Mouse (Mus musculus) kidney, postnatal 14 days (tissue): ENCODE measurements at regions not wholly inside any gene's neighbourhood (a gene's known extent, or its start where the extent isn't known, plus 50 kb on each side); places are given as distances from the start of the nearest gene placed in this dataset.

Experiments used
- DNase-seq: peaks from one replicate; pipeline ENCODE4 v3.0.0; 2022; ENCODE audit warnings: mixed read lengths

- no peak for DNase-seq
Measured at GRCm38 (mm10) chr2:75064406-75065115, 239.0 kb downstream of the Mtx2 start.

DNA sequence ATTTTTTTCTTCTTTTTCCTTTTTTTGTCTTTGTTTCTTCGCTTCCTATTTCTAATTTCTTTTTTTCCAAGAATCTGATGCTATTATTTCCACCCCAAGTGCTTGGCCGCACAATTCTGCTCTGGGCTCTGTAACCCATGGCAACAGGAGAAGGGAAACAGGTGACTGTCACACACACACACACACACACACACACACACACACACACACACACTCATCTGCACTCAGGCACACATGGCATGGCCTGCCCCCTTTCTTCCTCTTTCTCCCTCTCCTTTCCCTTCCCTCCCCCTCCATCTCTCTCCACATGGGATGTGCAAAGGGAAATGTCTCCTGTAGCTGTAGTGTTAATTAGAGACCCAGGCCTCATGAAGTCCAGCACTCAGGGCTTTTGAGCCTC, 239.7 kb downstream of the Mtx2 start:
- no peak for DNase-seq

GRCm38 (mm10) chr2:75069321-75069720, 243.7 kb downstream of the Mtx2 start:
- no peak for DNase-seq

GRCm38 (mm10) chr2:75072021-75072420, 246.4 kb downstream of the Mtx2 start:
- DNase-seq, result no peak

GRCm38 (mm10) chr2:75072471-75072870, 246.9 kb downstream of the Mtx2 start:
- no peak for DNase-seq

DNA sequence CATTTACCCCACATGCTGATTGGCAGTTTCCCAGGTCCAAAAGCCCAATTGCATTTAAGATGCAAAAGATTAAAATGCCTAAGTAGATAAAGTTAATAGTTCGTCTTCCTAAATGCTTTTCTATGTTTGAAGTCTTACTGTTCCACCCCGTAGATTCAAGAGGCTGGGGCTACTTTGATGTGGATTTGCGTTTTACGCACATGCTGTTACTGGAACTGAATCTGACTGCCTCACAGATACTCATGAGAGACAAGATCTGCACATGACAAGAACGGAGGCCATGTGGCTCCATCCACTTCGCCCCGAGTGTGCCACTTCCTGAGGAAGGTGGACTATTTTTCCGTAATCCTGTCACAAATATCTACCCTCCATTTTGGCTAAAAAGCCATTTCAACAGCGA, 247.6 kb downstream of the Mtx2 start:
- DNase-seq, result no peak

DNA sequence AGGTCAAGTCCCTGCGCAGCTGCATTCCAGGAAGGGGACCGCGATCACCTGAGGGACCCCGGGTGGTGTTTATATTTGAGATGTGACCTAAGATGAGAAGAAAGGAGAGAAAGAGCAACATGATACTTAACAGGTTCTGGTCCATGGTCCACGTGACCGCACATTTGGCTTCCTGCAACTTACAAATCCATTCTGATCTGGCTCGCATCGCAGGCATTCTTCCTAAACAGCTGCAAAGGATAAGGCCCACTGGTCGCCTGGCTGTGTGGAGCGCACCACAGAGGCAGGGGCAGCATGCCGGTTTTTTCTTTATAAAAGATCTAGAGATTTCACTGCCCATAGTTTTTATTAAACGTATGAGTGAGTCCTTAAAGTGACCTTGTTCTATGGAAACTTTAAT, 261.6 kb downstream of the Mtx2 start:
- DNase-seq, result no peak

GRCm38 (mm10) chr2:75089186-75089585, 263.6 kb downstream of the Mtx2 start:
- DNase-seq, result no peak

DNA sequence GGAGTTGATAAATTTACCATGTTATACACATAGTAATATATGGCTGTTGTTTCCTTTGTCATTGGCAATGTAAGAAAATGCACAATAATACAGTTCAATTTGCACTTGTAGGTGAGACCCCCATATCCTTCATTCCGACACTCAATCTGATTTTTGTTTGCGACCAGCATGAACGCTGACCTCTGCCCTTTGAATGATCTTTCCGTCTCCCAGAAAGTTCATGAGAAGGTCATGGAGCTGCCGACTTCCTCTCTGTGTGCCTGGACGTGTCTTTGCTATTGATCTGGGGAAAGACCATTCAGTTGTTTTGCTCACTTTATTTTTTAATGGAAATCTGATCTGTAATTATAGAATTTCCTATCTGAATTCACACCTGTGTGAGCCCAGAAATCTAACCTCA, 264.0 kb downstream of the Mtx2 start:
- no peak for DNase-seq

DNA sequence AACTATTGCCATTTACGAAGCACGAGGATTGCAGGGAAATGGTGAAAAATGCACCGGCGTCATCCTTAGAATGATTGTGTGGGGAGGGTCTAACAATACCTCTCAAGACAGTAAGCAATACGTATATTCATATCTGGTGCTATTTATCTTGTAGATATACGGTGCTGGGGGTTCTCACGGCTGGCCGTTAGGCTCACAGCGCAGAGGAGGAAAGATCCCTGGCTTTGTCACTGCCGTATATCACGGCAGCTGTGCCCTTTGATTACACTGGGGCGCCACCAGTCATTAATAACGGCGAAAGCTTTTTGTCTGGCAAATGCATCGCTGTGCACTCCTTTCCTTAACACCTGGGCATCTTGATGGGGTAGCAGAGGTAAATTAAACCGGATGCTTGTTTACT, 264.8 kb downstream of the Mtx2 start:
- no peak for DNase-seq

DNA sequence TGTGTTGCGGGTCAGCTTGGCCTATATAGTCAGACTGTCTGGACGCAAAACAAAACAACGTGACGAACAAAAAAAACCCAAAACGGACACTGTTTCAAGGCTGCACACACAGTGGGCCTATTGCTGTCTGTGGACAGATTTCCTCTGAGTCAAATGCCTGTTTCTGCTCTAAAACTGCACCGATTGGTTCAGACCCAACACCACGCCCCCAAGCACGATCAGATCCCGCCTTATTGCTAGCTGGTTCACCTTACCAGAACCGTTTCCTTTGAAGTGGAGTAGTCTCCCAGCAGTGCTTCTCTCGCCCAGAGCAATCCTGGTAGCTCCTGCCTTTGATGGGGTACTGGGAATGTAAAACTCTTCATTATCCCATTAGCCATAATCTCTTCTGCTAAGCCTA, 275.9 kb downstream of the Mtx2 start:
- DNase-seq, result peak; percentile 53

DNA sequence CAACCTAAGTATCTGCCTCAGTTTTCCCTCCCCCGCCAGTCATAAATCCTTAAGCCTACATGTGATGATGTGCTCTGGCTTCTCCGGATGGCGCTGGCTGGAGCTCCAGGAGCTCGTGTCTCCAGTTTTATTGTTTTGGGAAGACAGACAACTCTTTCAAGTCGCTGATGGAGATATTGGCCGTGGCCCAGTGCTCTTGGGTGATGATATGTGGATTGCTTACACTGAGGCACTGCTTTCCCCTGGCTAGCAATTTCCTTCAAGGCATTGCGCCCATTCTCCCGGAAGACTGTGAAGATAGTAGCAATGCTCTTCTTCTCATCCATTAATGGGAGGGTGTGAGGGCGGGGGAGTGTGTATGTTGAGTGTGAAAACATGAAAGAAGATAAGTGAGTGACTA, 287.1 kb downstream of the Mtx2 start:
- DNase-seq, result peak; percentile 42

- DNase-seq, result no peak
Measured at GRCm38 (mm10) chr2:75114375-75114774, 288.8 kb downstream of the Mtx2 start.

- DNase-seq, result peak; percentile 27
Measured at GRCm38 (mm10) chr2:75118348-75118926, 292.8 kb downstream of the Mtx2 start.

GRCm38 (mm10) chr2:75119599-75119998, 294.0 kb downstream of the Mtx2 start:
- DNase-seq, result no peak

- DNase-seq, result peak; percentile 42
Measured at GRCm38 (mm10) chr2:75133298-75134080, 307.9 kb downstream of the Mtx2 start.

GRCm38 (mm10) chr2:75136618-75137017, 311.0 kb downstream of the Mtx2 start:
- no peak for DNase-seq

GRCm38 (mm10) chr2:75137133-75137982, 311.8 kb downstream of the Mtx2 start:
- peak; percentile 61 for DNase-seq

- DNase-seq, result peak; percentile 86
Measured at GRCm38 (mm10) chr2:75137983-75138745, 312.6 kb downstream of the Mtx2 start.

GRCm38 (mm10) chr2:75138746-75139060, 313.1 kb downstream of the Mtx2 start:
- DNase-seq, result no peak

DNA sequence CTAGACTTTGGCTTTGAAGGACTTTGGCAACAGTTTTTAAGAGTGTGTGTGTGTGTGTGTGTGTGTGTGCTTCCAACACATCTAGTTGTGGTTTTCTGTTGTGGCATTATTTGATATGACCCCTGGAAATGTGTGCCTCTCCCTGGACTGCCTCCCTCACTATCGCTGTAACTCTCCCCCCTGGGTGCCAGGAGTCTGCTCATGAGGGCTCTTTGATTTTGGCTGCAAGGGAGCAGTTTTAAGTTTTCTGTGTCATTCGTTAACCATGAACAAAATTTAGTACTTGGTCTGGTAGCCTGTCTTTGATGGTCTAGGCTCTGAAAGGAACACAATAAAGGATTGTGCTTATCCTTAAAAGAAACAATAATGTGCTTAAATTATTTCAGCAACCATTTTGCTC, 313.9 kb downstream of the Mtx2 start:
- no peak for DNase-seq

- DNase-seq, result no peak
Measured at GRCm38 (mm10) chr2:75142675-75143074, 317.1 kb downstream of the Mtx2 start.
